Comparison of ENCODE assay signal across 14 mouse cellular contexts in genomic region chr9:72752656-72753055, GRCm38 (mm10). TPM values are rescaled to one million over a fixed set of nuclear protein-coding genes. Genes with fewer than 3 reads are reported as not detected.
DNase-seq lines count a peak whose midpoint lies in the region; ATAC-seq and TF ChIP-seq lines count a peak whose summit lies in the region.
"Had no signal": no experiment of that assay in that cellular context is flagged by ENCODE, and none has a peak within 500 bp of the region (broad histone marks: within the 10 kb centered on the region; RNA-seq: fewer than 3 reads in every experiment).

No protein-coding gene starts in this region.

- TF ChIP-seq CTCF in CH12.LX (conservative IDR thresholded peaks at IDR 0.05 in 1 of 2, IDR thresholded peaks at IDR 0.05 in 1 of 2; ENCODE audit: low read depth in 2 of 2, low read length in 2 of 2), result no peak

- H3K9me3 ChIP-seq in hindbrain, embryonic 14.5 days (ENCODE audit: control insufficient read depth, low read length), result no peaks in the 10 kb centered on the region
- H3K9me3 ChIP-seq in hindbrain, embryonic 13.5 days, result no peaks in the 10 kb centered on the region
- H3K9me3 ChIP-seq in CH12.LX (replicated peaks; ENCODE audit: low read length), result no peaks in the 10 kb centered on the region

- no peak overlapping the region for H3K4me2 ChIP-seq in hindbrain, embryonic 14.5 days (replicated peaks)
- no peak overlapping the region for H3K4me2 ChIP-seq in hindbrain, embryonic 13.5 days
- 0 out of 2 replicates have a peak overlapping the region, but pooled peaks have one; percentile 0 for H3K4me2 ChIP-seq in CH12.LX (ENCODE audit: insufficient read depth, low read depth, poor library complexity, severe bottlenecking)

- WGBS in hindbrain, embryonic 14.5 days, result 70% methylated on average over 9 of the region's 9 CpGs
- WGBS in hindbrain, embryonic 13.5 days, result 73% methylated on average over 9 of the region's 9 CpGs

- no peak overlapping the region for H3K4me3 ChIP-seq in hindbrain, embryonic 14.5 days (replicated peaks; ENCODE audit: low read length)
- H3K4me3 ChIP-seq in hindbrain, embryonic 13.5 days, result no peak overlapping the region
- H3K4me3 ChIP-seq in CH12.LX (replicated peaks in 1 of 3; ENCODE audit: low read depth in 2 of 3, low read length in 2 of 3, poor library complexity in 1 of 3), result no peak overlapping the region

- no peak overlapping the region for H3K9ac ChIP-seq in hindbrain, embryonic 14.5 days
- no peak overlapping the region for H3K9ac ChIP-seq in hindbrain, embryonic 13.5 days
- H3K9ac ChIP-seq in CH12.LX (ENCODE audit: insufficient read depth, low read depth), result no peak overlapping the region

- peaks cover 27% of the 10 kb centered on the region for H3K36me3 ChIP-seq in hindbrain, embryonic 14.5 days (replicated peaks; ENCODE audit: control insufficient read depth, insufficient read depth)
- H3K36me3 ChIP-seq in hindbrain, embryonic 13.5 days, result peaks cover 25% of the 10 kb centered on the region
- peaks cover 3 to 23% of the 10 kb centered on the region in 2 experiments for H3K36me3 ChIP-seq in CH12.LX (replicated peaks in 1 of 2; ENCODE audit: control insufficient read depth in 1 of 2, insufficient read depth in 1 of 2, low read length in 1 of 2)

- no peak for TF ChIP-seq EP300 in CH12.LX (IDR thresholded peaks at IDR 0.05; ENCODE audit: low read length)

- no peak for TF ChIP-seq RAD21 in CH12.LX (IDR thresholded peaks at IDR 0.05; ENCODE audit: low read depth, low read length)

- ATAC-seq in hindbrain, embryonic 14.5 days (ENCODE audit: low FRiP score), result no peak
- no peak for ATAC-seq in hindbrain, embryonic 13.5 days (ENCODE audit: low FRiP score)
- 0 out of 2 replicates have a peak, but pooled peaks have one; percentile 50 for ATAC-seq in monocyte, adult 5-6 weeks (replicated peaks; ENCODE audit: insufficient number of reproducible peaks, low FRiP score, low TSS enrichment, poor library complexity, severe bottlenecking)
- ATAC-seq: hindbrain, embryonic 16.5 days had no signal

- no peak for TF ChIP-seq POLR2A in CH12.LX (IDR thresholded peaks at IDR 0.05; ENCODE audit: low read depth, low read length)

- in situ Hi-C loops in CH12.LX (cut with MboI; ENCODE audit: low pct_ligation_motif_present, low pct_unique_long_range_greater_than_20kb, low sequenced_read_pairs), result loop anchor here (25.0 kb wide), 1 partner anchor 335 kb away; no protein-coding TSS in a partner anchor

- intact Hi-C loops in left cerebral cortex, postnatal 25 days (cut with DNase I), result no loop called here

- H3K4me1 ChIP-seq in hindbrain, embryonic 14.5 days (replicated peaks; ENCODE audit: control insufficient read depth, insufficient read depth, low read length), result peaks cover 7% of the 10 kb centered on the region; the same call in 1 of the 2 replicates
- peaks cover 16% of the 10 kb centered on the region for H3K4me1 ChIP-seq in hindbrain, embryonic 13.5 days (replicated peaks)
- peaks cover 0 to 25% of the 10 kb centered on the region in 2 experiments; a peak in 2 of 4 replicates for H3K4me1 ChIP-seq in CH12.LX (ENCODE audit: control insufficient read depth in 1 of 2, insufficient read depth in 2 of 2)

- H3K27ac ChIP-seq in hindbrain, embryonic 14.5 days, result 0 out of 2 replicates have a peak overlapping the region, but pooled peaks have one; percentile 29
- no peak overlapping the region for H3K27ac ChIP-seq in hindbrain, embryonic 13.5 days
- H3K27ac ChIP-seq in CH12.LX (ENCODE audit: insufficient read depth, low read depth), result no peak overlapping the region

- dilution Hi-C loops in CH12.LX (cut with MboI; ENCODE audit: extremely low pct_ligation_motif_present, extremely low pct_unique_long_range_greater_than_20kb, low sequenced_read_pairs), result no loop called here

- no peak for DNase-seq in hindbrain, embryonic 14.5 days (ENCODE audit: low spot score)
- DNase-seq in A20 (ENCODE audit: low read depth, low spot score), result peak; percentile 87
- peak; percentile 73 for DNase-seq in CH12.LX (ENCODE audit: extremely low read depth)
- no peak for DNase-seq in left cerebral cortex, postnatal 25 days (ENCODE audit: low spot score in 2 of 2)
- DNase-seq in layer of hippocampus, adult 9-11 months, result no peak
- DNase-seq: cerebellum, adult 9-11 months; kidney, adult 2 months; kidney, postnatal 36 days; lung, adult 18-20 months; right cerebral cortex, adult 18-20 months had no signal

- H3K27me3 ChIP-seq in hindbrain, embryonic 14.5 days (ENCODE audit: control insufficient read depth, insufficient read depth, low read length), result no peaks in the 10 kb centered on the region
- no peaks in the 10 kb centered on the region for H3K27me3 ChIP-seq in hindbrain, embryonic 13.5 days
- H3K27me3 ChIP-seq in CH12.LX (replicated peaks), result no peaks in the 10 kb centered on the region

- H3K79me2 ChIP-seq in CH12.LX (replicated peaks; ENCODE audit: control insufficient read depth, extremely low read depth, insufficient read depth, poor library complexity, severe bottlenecking), result no peaks in the 10 kb centered on the region

TF ChIP-seq in CH12.LX, 34 proteins besides CTCF, POLR2A, EP300 and RAD21:
- peak; percentile 54; the same call in 1 of the 2 replicates for TF ChIP-seq BHLHE40 (IDR thresholded peaks at IDR 0.05; ENCODE audit: low read depth, low read length)
- no peak for TF ChIP-seq SIN3A (IDR thresholded peaks at IDR 0.05; ENCODE audit: low read length)
TF ChIP-seq in CH12.LX: peak in this region for 1.

RNA-seq across cellular contexts. Expression of gene Prtg, which starts 54.0 kb away (rescaled TPM):
- polyA plus RNA-seq in hindbrain, embryonic 14.5 days (2014; fragmentation: Nextera tagmentation; extraction: Ambion mirVana), result 0.82 and 0.98 TPM in 2 replicates
- polyA plus RNA-seq in hindbrain, embryonic 13.5 days (2015; fragmentation: Nextera tagmentation; extraction: Ambion mirVana), result 0.72 and 0.74 TPM in 2 replicates
- total RNA-seq in CH12.LX (2012; rRNA removed), result not detected in 2 replicates
- total RNA-seq in CH12.LX (2014; rRNA removed), result 0.22 TPM in 1 of 2 replicates, not detected in the other
- 0.04 TPM in 1 of 2 replicates, not detected in the other for polyA plus RNA-seq in CH12.LX (2012; ENCODE audit: insufficient read length, low read depth)
- total RNA-seq in monocyte, adult 5-6 weeks (2017), result not detected in 3 replicates
- 1 to 10 TPM; 1.1 to 1.7 TPM for total RNA-seq in left cerebral cortex, postnatal 25 days (2021)
- total RNA-seq: megakaryocyte progenitor cell, adult 5-6 weeks had no signal

Comparison
In these comparisons a context has a peak if more than half of its experiments do, and no peak if none do; other contexts are left out.
1. DNase-seq: peak in A20 (single experiment) and CH12.LX (single experiment); none in hindbrain, embryonic 14.5 days (single experiment), left cerebral cortex, postnatal 25 days (0 of 2) and layer of hippocampus, adult 9-11 months (single experiment).